Mouse (Mus musculus) liver, postnatal 0 days (tissue): Measurements from ENCODE around the gene Usf1. TPM values are rescaled to one million over a fixed set of nuclear protein-coding genes. Genes with fewer than 3 reads are reported as not detected.

Experiments used
- ATAC-seq: fragments of 200-750 bp; cut with Nextera tagmentation; 2 replicates; pipeline ENCODE4 v1.8.0; 2017; ENCODE audit warnings: mild to moderate bottlenecking, moderate library complexity
- DNase-seq: peaks from one replicate; pipeline ENCODE4 v3.0.0-alpha.2; 2016
- H3K27ac ChIP-seq: fragments of 300-500 bp; sonication (generic); 2 replicates; pipeline ENCODE4 v1.5.1; 2014; ENCODE audit warnings: antibody characterized with exemption, moderate library complexity, mild to moderate bottlenecking, low read depth
- H3K27me3 ChIP-seq: fragments of 300-500 bp; sonication (generic); 2 replicates; pipeline ENCODE4 v1.6.1; 2014; ENCODE audit warnings: low read length, control low read depth, mixed read lengths; ENCODE audit not compliant: insufficient read depth
- H3K36me3 ChIP-seq: fragments of 300-500 bp; sonication (generic); replicated peaks from 2 replicates; pipeline ENCODE4 v1.6.1; 2014; ENCODE audit warnings: mild to moderate bottlenecking, control low read depth, low read length, moderate library complexity, mixed read lengths; ENCODE audit not compliant: insufficient read depth
- H3K4me1 ChIP-seq: fragments of 300-500 bp; sonication (generic); 2 replicates; pipeline ENCODE4 v1.6.1; 2014; ENCODE audit warnings: antibody characterized with exemption, mild to moderate bottlenecking, control low read depth; ENCODE audit not compliant: insufficient read depth
- H3K4me2 ChIP-seq: fragments of 300-500 bp; sonication (generic); 2 replicates; pipeline ENCODE4 v1.6.1; 2014; ENCODE audit warnings: low read depth, mild to moderate bottlenecking, low read length, moderate library complexity, mixed read lengths
- H3K4me3 ChIP-seq: fragments of 300-500 bp; sonication (generic); 2 replicates; pipeline ENCODE4 v1.5.1; 2014; ENCODE audit warnings: low read depth, low read length
- H3K9ac ChIP-seq: fragments of 300-500 bp; sonication (generic); replicated peaks from 2 replicates; pipeline ENCODE4 v1.6.1; 2014; ENCODE audit warnings: mild to moderate bottlenecking, moderate library complexity
- H3K9me3 ChIP-seq: fragments of 300-500 bp; sonication (generic); 2 replicates; pipeline ENCODE4 v1.6.1; 2016; ENCODE audit warnings: mild to moderate bottlenecking, control low read depth, low read length, mixed read lengths
- CTCF ChIP-seq: sonication (generic); IDR thresholded peaks from 2 replicates; pipeline ENCODE4 v1.5.1; 2016; ENCODE audit warnings: antibody characterized with exemption, low read depth
- EP300 ChIP-seq: IDR thresholded peaks from 2 replicates; pipeline ENCODE4 v1.6.1; 2016; ENCODE audit warnings: antibody characterized with exemption, low read depth, mild to moderate bottlenecking
- WGBS: fragments of 180-500 bp; shearing (Covaris S2); extraction: QIAGEN DNeasy Blood & Tissue Kit; methylation state at CpG from one replicate; pipeline ENCODE4 v1.1.7; 2014; ENCODE audit not compliant: insufficient replicate concordance; 5-methylcytosine and 5-hydroxymethylcytosine counted together
- polyA plus RNA-seq: library from polyadenylated mRNA; unstranded; fragments of >200 nt; fragmentation: Nextera tagmentation; extraction: Ambion mirVana; gene quantifications from 2 replicates; pipeline ENCODE4 v1.2.1, GENCODE M21; 2015

The Usf1 gene
- polyA plus RNA-seq, 1 experiment from 2014 or later: 25.4 TPM

- ATAC-seq (no peak), DNase-seq (no peak)
- Histone ChIP-seq H3K27me3 (no peaks in the 10 kb centered on the region), H3K4me3 (no peak overlapping the region), H3K27ac (no peak overlapping the region), H3K4me1 (peaks cover 4% of the 10 kb centered on the region; the same call in 1 of the 2 replicates), H3K4me2 (no peak overlapping the region), H3K9ac (no peak overlapping the region), H3K9me3 (no peaks in the 10 kb centered on the region), H3K36me3 (peaks cover 14% of the 10 kb centered on the region)
- TF ChIP-seq EP300 (no peak), CTCF (no peak)
- WGBS: 86% methylated on average over 22 of the region's 22 CpGs
Measured at GRCm38 (mm10) chr1:171460551-171461503, 49.7 kb downstream of the Usf1 start.

GRCm38 (mm10) chr1:171463133-171463532 lies 52.0 kb downstream of the Usf1 start:
- ATAC-seq: no peak
- Histone ChIP-seq H3K4me3 (no peak overlapping the region), H3K9ac (no peak overlapping the region), H3K36me3 (peaks cover 14% of the 10 kb centered on the region), H3K4me1 (no peaks in the 10 kb centered on the region), H3K27me3 (no peaks in the 10 kb centered on the region), H3K9me3 (no peaks in the 10 kb centered on the region), H3K4me2 (no peak overlapping the region), H3K27ac (no peak overlapping the region)
- 59% methylated on average over 3 of the region's 3 CpGs for WGBS
- no peak for DNase-seq
- 0 out of 2 replicates have a peak, but pooled peaks have one; percentile 8 for TF ChIP-seq CTCF
- TF ChIP-seq EP300: no peak

GRCm38 (mm10) chr1:171465749-171466412 lies 54.8 kb downstream of the Usf1 start:
- Histone ChIP-seq H3K4me3 (no peak overlapping the region), H3K9ac (no peak overlapping the region), H3K27ac (no peak overlapping the region), H3K9me3 (no peaks in the 10 kb centered on the region), H3K4me1 (peaks cover 2% of the 10 kb centered on the region; the same call in 1 of the 2 replicates), H3K27me3 (no peaks in the 10 kb centered on the region), H3K4me2 (no peak overlapping the region), H3K36me3 (peaks cover 11% of the 10 kb centered on the region)
- DNase-seq (no peak), ATAC-seq (peak; percentile 21; the same call in 1 of the 2 replicates)
- TF ChIP-seq CTCF (no peak), EP300 (no peak)
- 72% methylated on average over 5 of the region's 5 CpGs for WGBS

GRCm38 (mm10) chr1:171466565-171466964 lies 55.5 kb downstream of the Usf1 start:
- DNase-seq: no peak
- Histone ChIP-seq H3K27ac (0 out of 2 replicates have a peak overlapping the region, but pooled peaks have one; percentile 7), H3K27me3 (no peaks in the 10 kb centered on the region), H3K9me3 (no peaks in the 10 kb centered on the region), H3K4me3 (0 out of 2 replicates have a peak overlapping the region, but pooled peaks have one; percentile 5), H3K36me3 (peaks cover 7% of the 10 kb centered on the region), H3K4me2 (no peak overlapping the region), H3K4me1 (peaks cover 2% of the 10 kb centered on the region; the same call in 1 of the 2 replicates), H3K9ac (no peak overlapping the region)
- 36% methylated on average over 4 of the region's 4 CpGs for WGBS
- TF ChIP-seq EP300: no peak
- no peak for TF ChIP-seq CTCF
- no peak for ATAC-seq

Other genes with a start within 250 kb of the Usf1 start
- 6.7 and 8.2 TPM in 2 replicates for gene Pcp4l1, start 215.0 kb upstream of the Usf1 start, polyA plus RNA-seq
- 49.6 and 53.1 TPM in 2 replicates for gene Nr1i3, start 197.3 kb upstream of the Usf1 start, polyA plus RNA-seq
- gene Tomm40l, start 188.8 kb upstream of the Usf1 start, polyA plus RNA-seq: 5.7 and 6.6 TPM in 2 replicates
- gene Apoa2, start 186.3 kb upstream of the Usf1 start, polyA plus RNA-seq: 20,306 and 20,852 TPM in 2 replicates
- 171 and 176 TPM in 2 replicates for gene Fcer1g, start 176.9 kb upstream of the Usf1 start, polyA plus RNA-seq
- 0.41 and 0.51 TPM in 2 replicates for gene Adamts4, start 160.9 kb upstream of the Usf1 start, polyA plus RNA-seq
- 158 and 170 TPM in 2 replicates for gene Ndufs2, start 159.9 kb upstream of the Usf1 start, polyA plus RNA-seq
- 16.0 and 16.7 TPM in 2 replicates for gene B4galt3, start 141.0 kb upstream of the Usf1 start, polyA plus RNA-seq
- gene Ppox, start 130.1 kb upstream of the Usf1 start, polyA plus RNA-seq: 61.5 and 69.6 TPM in 2 replicates
- 13.9 and 15.1 TPM in 2 replicates for gene Usp21, start 123.3 kb upstream of the Usf1 start, polyA plus RNA-seq
- gene Ufc1, start 116.3 kb upstream of the Usf1 start, polyA plus RNA-seq: 58.1 and 59.6 TPM in 2 replicates
- 16.4 and 17.7 TPM in 2 replicates for gene Dedd, start 82.2 kb upstream of the Usf1 start, polyA plus RNA-seq
- 73.4 and 74.6 TPM in 2 replicates for gene Nit1, start 65.7 kb upstream of the Usf1 start, polyA plus RNA-seq
- 46.2 and 47.7 TPM in 2 replicates for gene Pfdn2, start 65.6 kb upstream of the Usf1 start, polyA plus RNA-seq
- gene Klhdc9, start 50.5 kb upstream of the Usf1 start, polyA plus RNA-seq: 0.59 and 0.60 TPM in 2 replicates
- 0.15 and 0.22 TPM in 2 replicates for gene Nectin4, start 41.2 kb upstream of the Usf1 start, polyA plus RNA-seq
- 5.6 and 7.0 TPM in 2 replicates for gene Arhgap30, start 22.4 kb upstream of the Usf1 start, polyA plus RNA-seq
- gene Tstd1, start 7.6 kb downstream of the Usf1 start, polyA plus RNA-seq: 36.5 and 37.8 TPM in 2 replicates
- gene F11r, start 26.2 kb downstream of the Usf1 start, polyA plus RNA-seq: 57.9 and 61.7 TPM in 2 replicates
- 8.4 and 8.9 TPM in 2 replicates for gene Alyref2, start 92.2 kb downstream of the Usf1 start, polyA plus RNA-seq
- gene Itln1, start 124.0 kb downstream of the Usf1 start, polyA plus RNA-seq: not detected in 2 replicates
- 0.85 and 1.1 TPM in 2 replicates for gene Cd244a, start 147.9 kb downstream of the Usf1 start, polyA plus RNA-seq
- gene Ly9, start 196.1 kb downstream of the Usf1 start, polyA plus RNA-seq: 1.4 and 2.2 TPM in 2 replicates
- 5.7 and 6.1 TPM in 2 replicates for gene Slamf7, start 241.7 kb downstream of the Usf1 start, polyA plus RNA-seq